Mouse (Mus musculus) E14TG2a.4 (cell line): Measurements from ENCODE around the gene Ccdc85b.

Experiments
- CTCF ChIP-seq: conservative IDR thresholded peaks from 2 replicates; pipeline ENCODE4 v1.5.1; 2014; ENCODE audit warnings: low read length
- NANOG ChIP-seq: IDR thresholded peaks from 2 replicates; pipeline ENCODE4 v1.6.1; 2014; ENCODE audit warnings: borderline replicate concordance, low read length, mixed read lengths

DNA sequence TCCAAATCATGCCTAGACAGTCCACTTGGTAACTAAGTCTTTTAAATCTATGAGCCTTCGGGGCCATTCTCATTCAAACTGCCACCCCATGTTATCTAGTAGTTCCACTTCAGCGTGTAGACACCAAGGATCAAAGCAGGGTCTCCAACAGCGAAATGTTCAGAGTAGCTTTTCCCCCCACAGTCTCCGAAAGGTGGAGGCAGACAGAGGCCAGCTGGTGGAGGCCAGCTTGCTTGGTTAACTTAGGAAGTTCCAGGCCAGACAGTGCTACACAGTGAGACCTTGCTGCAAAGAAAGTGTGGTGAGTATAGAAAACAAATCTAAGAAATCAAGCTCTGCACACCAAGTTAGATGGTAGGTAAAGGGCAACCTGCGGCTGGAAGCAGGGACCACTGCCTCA, 47.1 kb downstream of the Ccdc85b start:
- TF ChIP-seq CTCF (no peak), NANOG (no peak)
